Mouse (Mus musculus): ENCODE data around the gene Gm4565.
"Not testable (repeated sequence)": the region's sequence is repeated elsewhere in the genome, so short reads cannot be mapped to it uniquely, and the experiment has no call there.

The Gm4565 gene

DNA sequence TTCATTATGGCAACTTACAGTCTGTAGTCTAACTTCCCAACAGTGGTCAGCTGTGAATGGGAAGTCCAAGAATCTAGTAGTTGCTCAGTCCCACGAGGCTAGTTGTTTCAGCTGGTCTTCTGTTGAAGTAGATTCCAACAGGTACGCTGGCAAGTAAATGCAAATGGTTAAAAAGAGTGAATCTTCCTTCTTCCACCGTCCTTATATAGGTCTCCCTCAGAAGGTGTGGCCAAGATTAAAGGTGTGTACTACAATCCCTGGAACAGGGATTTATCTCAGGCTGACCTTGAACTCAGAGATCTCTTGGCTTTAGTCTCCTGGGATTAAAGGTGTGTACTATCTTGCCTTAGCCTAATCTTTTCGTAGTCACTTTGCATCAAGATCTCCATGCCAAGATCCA lies at the start of gene Gm4565:
Gm4565 (minus strand) TSS at position 101 of the 400 bp plus-strand sequence.
- not testable (repeated sequence) for DNase-seq (ENCODE audit: low read depth in 2 of 2, low spot score in 2 of 2)

DNA sequence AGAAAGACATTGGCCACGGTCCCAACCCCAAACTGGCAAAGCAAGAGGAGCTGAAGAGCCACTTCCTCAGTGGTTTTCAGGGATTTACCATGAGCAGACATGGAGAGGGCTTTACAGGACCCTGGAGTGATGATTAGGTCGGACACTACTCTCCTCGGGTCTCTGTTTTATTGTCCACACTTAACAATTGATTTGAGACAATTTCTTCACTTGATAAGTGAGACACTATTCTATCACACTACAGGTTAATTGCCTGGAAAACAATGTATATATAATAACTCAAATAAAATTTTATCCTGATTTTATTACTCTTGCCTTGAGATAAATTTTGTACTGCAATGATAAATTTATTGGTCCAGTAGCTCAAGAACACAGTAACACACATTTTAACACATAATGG lies 22.7 kb downstream of the Gm4565 start, which contains the start of gene Gm4201:
Gm4201 (minus strand) TSS at position 101 of the 400 bp plus-strand sequence.
- DNase-seq (ENCODE audit: low read depth in 2 of 2, low spot score in 2 of 2) = not testable (repeated sequence)

DNA sequence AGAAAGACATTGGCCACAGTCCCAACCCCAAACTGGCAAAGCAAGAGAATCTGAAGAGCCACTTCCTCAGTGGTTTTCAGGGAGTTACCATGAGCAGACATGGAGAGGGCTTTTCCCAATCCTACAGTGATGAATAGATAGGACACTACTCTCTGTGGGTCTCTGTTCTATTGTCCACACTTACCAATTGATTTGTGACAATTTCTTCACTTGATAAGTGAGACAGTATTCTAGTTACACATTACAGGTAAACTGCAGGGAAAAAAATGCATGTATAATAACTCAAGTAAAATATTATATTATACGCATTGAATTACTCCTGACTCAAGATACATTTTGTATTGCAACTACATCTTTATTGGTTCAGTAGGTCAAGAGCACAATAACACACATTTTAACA lies 53.1 kb downstream of the Gm4565 start, which contains the start of gene Gm8677:
Gm8677 (minus strand) TSS at position 101 of the 400 bp plus-strand sequence.
- DNase-seq (ENCODE audit: low read depth in 2 of 2, low spot score in 2 of 2) = not testable (repeated sequence)
